Mouse (Mus musculus) right cerebral cortex, postnatal 25 days (tissue): ENCODE results near the gene Rpp38.
A peak's percentile ranks its signal among the peaks of the same experiment; 100 is the strongest.

Experiments
- DNase-seq: peaks from one replicate; pipeline ENCODE4 v3.0.0; 2022

Rpp38 gene

GRCm38 (mm10) chr2:3332484-3333242 is at the start of gene Rpp38:
Rpp38 (minus strand) TSS chr2:3332643.
- peak; percentile 99 for DNase-seq

GRCm38 (mm10) chr2:3365127-3365526 is 32.7 kb upstream of the Rpp38 start:
- no peak for DNase-seq

GRCm38 (mm10) chr2:3361067-3361466 is 28.6 kb upstream of the Rpp38 start:
- no peak for DNase-seq

- no peak for DNase-seq
Observed at GRCm38 (mm10) chr2:3357887-3358286, 25.4 kb upstream of the Rpp38 start.

- no peak for DNase-seq
Observed at GRCm38 (mm10) chr2:3356311-3356710, 23.9 kb upstream of the Rpp38 start.

GRCm38 (mm10) chr2:3355793-3356192 is 23.4 kb upstream of the Rpp38 start:
- no peak for DNase-seq

GRCm38 (mm10) chr2:3353160-3353559 is 20.7 kb upstream of the Rpp38 start:
- DNase-seq: no peak

GRCm38 (mm10) chr2:3348919-3349318 is 16.5 kb upstream of the Rpp38 start:
- no peak for DNase-seq

- no peak for DNase-seq
Observed at GRCm38 (mm10) chr2:3348422-3348821, 16.0 kb upstream of the Rpp38 start.

GRCm38 (mm10) chr2:3335611-3336301 is 3.3 kb upstream of the Rpp38 start, which contains the start of gene Acbd7:
Acbd7 (plus strand) TSS chr2:3336168.
- DNase-seq: peak; percentile 69

GRCm38 (mm10) chr2:3333761-3334160 is 1.3 kb upstream of the Rpp38 start:
- no peak for DNase-seq

- DNase-seq: no peak
Observed at GRCm38 (mm10) chr2:3332056-3332455, 387 bp downstream of the Rpp38 start.

GRCm38 (mm10) chr2:3331071-3331703 is 1.3 kb downstream of the Rpp38 start:
- DNase-seq: peak; percentile 8

- no peak for DNase-seq
Observed at GRCm38 (mm10) chr2:3327351-3327750, 5.1 kb downstream of the Rpp38 start.

- no peak for DNase-seq
Observed at GRCm38 (mm10) chr2:3326547-3326946, 5.9 kb downstream of the Rpp38 start.

GRCm38 (mm10) chr2:3324381-3325130 is 7.9 kb downstream of the Rpp38 start:
- no peak for DNase-seq

GRCm38 (mm10) chr2:3323132-3323531 is 9.3 kb downstream of the Rpp38 start:
- no peak for DNase-seq

- no peak for DNase-seq
Observed at GRCm38 (mm10) chr2:3305426-3306025, 26.9 kb downstream of the Rpp38 start.

- no peak for DNase-seq
Observed at GRCm38 (mm10) chr2:3295826-3296225, 36.6 kb downstream of the Rpp38 start.

GRCm38 (mm10) chr2:3292170-3292569 is 40.3 kb downstream of the Rpp38 start:
- no peak for DNase-seq

GRCm38 (mm10) chr2:3289581-3289980 is 42.9 kb downstream of the Rpp38 start:
- no peak for DNase-seq

GRCm38 (mm10) chr2:3286243-3286642 is 46.2 kb downstream of the Rpp38 start:
- DNase-seq: no peak

- DNase-seq: no peak
Observed at GRCm38 (mm10) chr2:3285709-3286108, 46.7 kb downstream of the Rpp38 start.
